In genomic region chr17:74318721-74319120, GRCm38 (mm10) we compare ENCODE assay signal across 23 mouse cellular contexts. TPM values are rescaled to one million over a fixed set of nuclear protein-coding genes. Genes with fewer than 3 reads are reported as not detected.
DNase-seq lines count a peak whose midpoint lies in the region; ATAC-seq and TF ChIP-seq lines count a peak whose summit lies in the region.
"Had no signal": no experiment of that assay in that cellular context is flagged by ENCODE, and none has a peak within 500 bp of the region (broad histone marks: within the 10 kb centered on the region; RNA-seq: fewer than 3 reads in every experiment).

No protein-coding gene starts in this region.

- no peak overlapping the region for H3K27ac ChIP-seq in gastrocnemius, adult 2 months
- H3K27ac ChIP-seq in layer of hippocampus, adult 2 months = no peak overlapping the region
- H3K27ac ChIP-seq in midbrain, postnatal 0 days (ENCODE audit: low read depth, low read length) = no peak overlapping the region
- H3K27ac ChIP-seq in midbrain, embryonic 10.5 days (replicated peaks) = no peak overlapping the region
- no peak overlapping the region for H3K27ac ChIP-seq in stomach, postnatal 0 days (replicated peaks)
- H3K27ac ChIP-seq in forebrain, embryonic 12.5 days = no peak overlapping the region
- H3K27ac ChIP-seq: embryonic facial prominence, embryonic 13.5 days; heart, embryonic 15.5 days; hindbrain, embryonic 14.5 days; limb, embryonic 12.5 days; midbrain, embryonic 12.5 days had no signal

- no peak overlapping the region for H3K4me3 ChIP-seq in gastrocnemius, adult 2 months
- H3K4me3 ChIP-seq in layer of hippocampus, adult 2 months = no peak overlapping the region
- no peak overlapping the region for H3K4me3 ChIP-seq in midbrain, postnatal 0 days (ENCODE audit: low read depth, low read length)
- no peak overlapping the region for H3K4me3 ChIP-seq in midbrain, embryonic 10.5 days
- no peak overlapping the region for H3K4me3 ChIP-seq in stomach, postnatal 0 days (ENCODE audit: low read depth, low read length)
- H3K4me3 ChIP-seq in forebrain, embryonic 12.5 days (replicated peaks) = no peak overlapping the region
- H3K4me3 ChIP-seq: embryonic facial prominence, embryonic 13.5 days; erythroblast, embryonic 14.5 days; heart, embryonic 15.5 days; limb, embryonic 12.5 days; liver, embryonic 13.5 days; midbrain, embryonic 12.5 days had no signal

- TF ChIP-seq EP300 in stomach, postnatal 0 days (optimal IDR thresholded peaks at IDR 0.05) = no peak

- H3K9me3 ChIP-seq in midbrain, postnatal 0 days (ENCODE audit: low read length) = no peaks in the 10 kb centered on the region
- no peaks in the 10 kb centered on the region for H3K9me3 ChIP-seq in midbrain, embryonic 10.5 days (replicated peaks)
- H3K9me3 ChIP-seq in stomach, postnatal 0 days (ENCODE audit: control insufficient read depth, low read length) = no peaks in the 10 kb centered on the region
- no peaks in the 10 kb centered on the region for H3K9me3 ChIP-seq in forebrain, embryonic 12.5 days
- H3K9me3 ChIP-seq: embryonic facial prominence, embryonic 13.5 days; heart, embryonic 15.5 days; limb, embryonic 12.5 days; liver, embryonic 13.5 days; midbrain, embryonic 12.5 days had no signal

- H3K27me3 ChIP-seq in midbrain, postnatal 0 days (ENCODE audit: insufficient read depth, low read length) = no peaks in the 10 kb centered on the region
- H3K27me3 ChIP-seq in midbrain, embryonic 10.5 days (ENCODE audit: low read depth, poor library complexity, severe bottlenecking) = no peaks in the 10 kb centered on the region
- H3K27me3 ChIP-seq in stomach, postnatal 0 days (ENCODE audit: control insufficient read depth, insufficient read depth, low read length) = no peaks in the 10 kb centered on the region
- H3K27me3 ChIP-seq in forebrain, embryonic 12.5 days = no peaks in the 10 kb centered on the region
- H3K27me3 ChIP-seq: embryonic facial prominence, embryonic 13.5 days; heart, embryonic 15.5 days; limb, embryonic 12.5 days; liver, embryonic 13.5 days; midbrain, embryonic 12.5 days had no signal

- no peak for DNase-seq in gastrocnemius, adult 2 months
- DNase-seq in gastrocnemius, postnatal 25 days = no peak
- no peak for DNase-seq in layer of hippocampus, adult 2 months (ENCODE audit: low spot score in 2 of 2)
- no peak for DNase-seq in layer of hippocampus, postnatal 10 days (ENCODE audit: low spot score in 2 of 2)
- DNase-seq in midbrain, postnatal 0 days (ENCODE audit: low spot score) = no peak
- DNase-seq in midbrain, embryonic 10.5 days (ENCODE audit: low spot score) = no peak
- DNase-seq in stomach, postnatal 0 days (ENCODE audit: low spot score) = no peak
- DNase-seq: adrenal gland, postnatal 25 days; B cell, adult 2 months; cerebellum, adult 11 months; cerebellum, adult 9-11 months; gastrocnemius, postnatal 36 days; heart, postnatal 36 days; liver, embryonic 13.5 days had no signal

- no peaks in the 10 kb centered on the region for H3K36me3 ChIP-seq in midbrain, postnatal 0 days (ENCODE audit: insufficient read depth, low read length)
- peaks cover 7% of the 10 kb centered on the region for H3K36me3 ChIP-seq in midbrain, embryonic 10.5 days
- H3K36me3 ChIP-seq in stomach, postnatal 0 days (ENCODE audit: control insufficient read depth, insufficient read depth, low read length) = no peaks in the 10 kb centered on the region
- H3K36me3 ChIP-seq in forebrain, embryonic 12.5 days (replicated peaks) = 0 out of 2 replicates have a peak, but pooled peaks cover 5% of the 10 kb centered on the region

- peak; percentile 2; the same call in 1 of the 2 replicates for TF ChIP-seq CTCF in gastrocnemius, adult 2 months (IDR thresholded peaks at IDR 0.05)
- peak; percentile 40 for TF ChIP-seq CTCF in layer of hippocampus, adult 2 months (conservative IDR thresholded peaks at IDR 0.05)
- 0 out of 2 replicates have a peak, but pooled peaks have one; percentile 24 for TF ChIP-seq CTCF in midbrain, postnatal 0 days (IDR thresholded peaks at IDR 0.05)
- TF ChIP-seq CTCF in stomach, postnatal 0 days (IDR thresholded peaks at IDR 0.05; ENCODE audit: low read depth) = peak; percentile 32

- 90% methylated on average over 6 of the region's 6 CpGs for WGBS in midbrain, postnatal 0 days
- WGBS in midbrain, embryonic 10.5 days = 90% methylated on average over 6 of the region's 6 CpGs
- WGBS in stomach, postnatal 0 days = 93% methylated on average over 6 of the region's 6 CpGs
- 92% methylated on average over 6 of the region's 6 CpGs for WGBS in forebrain, embryonic 12.5 days

- peaks cover 3% of the 10 kb centered on the region; the same call in 1 of the 2 replicates for H3K4me1 ChIP-seq in midbrain, postnatal 0 days (ENCODE audit: insufficient read depth, low read length)
- peaks cover 18% of the 10 kb centered on the region for H3K4me1 ChIP-seq in midbrain, embryonic 10.5 days
- H3K4me1 ChIP-seq in stomach, postnatal 0 days (replicated peaks; ENCODE audit: control insufficient read depth, insufficient read depth) = no peaks in the 10 kb centered on the region
- H3K4me1 ChIP-seq in forebrain, embryonic 12.5 days = peaks cover 15% of the 10 kb centered on the region

- no peak overlapping the region for H3K9ac ChIP-seq in midbrain, postnatal 0 days (replicated peaks; ENCODE audit: low read length, poor library complexity, severe bottlenecking)
- H3K9ac ChIP-seq in stomach, postnatal 0 days (ENCODE audit: low read length) = no peak overlapping the region
- no peak overlapping the region for H3K9ac ChIP-seq in forebrain, embryonic 12.5 days
- H3K9ac ChIP-seq: embryonic facial prominence, embryonic 13.5 days; heart, embryonic 15.5 days; hindbrain, embryonic 14.5 days; limb, embryonic 12.5 days; liver, embryonic 13.5 days; midbrain, embryonic 12.5 days had no signal

- no peak overlapping the region for H3K4me2 ChIP-seq in midbrain, postnatal 0 days (ENCODE audit: low read depth, low read length, poor library complexity, severe bottlenecking)
- no peak overlapping the region for H3K4me2 ChIP-seq in stomach, postnatal 0 days (replicated peaks; ENCODE audit: low read depth)
- H3K4me2 ChIP-seq in forebrain, embryonic 12.5 days = no peak overlapping the region
- H3K4me2 ChIP-seq: embryonic facial prominence, embryonic 13.5 days; heart, embryonic 15.5 days; hindbrain, embryonic 14.5 days; limb, embryonic 12.5 days; liver, embryonic 13.5 days; midbrain, embryonic 12.5 days had no signal

- intact Hi-C loops in gastrocnemius, adult 2 months (cut with DNase I) = no loop called here

- ATAC-seq in midbrain, postnatal 0 days (ENCODE audit: low FRiP score) = no peak
- ATAC-seq in stomach, postnatal 0 days (ENCODE audit: low FRiP score, low TSS enrichment) = no peak
- ATAC-seq in forebrain, embryonic 12.5 days (ENCODE audit: low FRiP score) = no peak
- ATAC-seq: forebrain, embryonic 16.5 days; intestine, embryonic 16.5 days had no signal

RNA-seq across cellular contexts. Expression of gene Dpy30, which starts 5.0 kb away (rescaled TPM):
- 10 to 100 TPM; 45.2 to 57.6 TPM for total RNA-seq in gastrocnemius, adult 2 months (2021)
- total RNA-seq in gastrocnemius, postnatal 25 days (2021) = 10 to 100 TPM; 47.1 to 50.6 TPM
- total RNA-seq in layer of hippocampus, adult 2 months (2021) = 10 to 100 TPM; 49.0 to 53.1 TPM
- 10 to 100 TPM; 66.8 to 72.9 TPM for total RNA-seq in layer of hippocampus, postnatal 10 days (2021)
- 64.0 and 68.0 TPM in 2 replicates for total RNA-seq in midbrain, postnatal 0 days (2014; rRNA removed)
- polyA plus RNA-seq in midbrain, postnatal 0 days (2015; fragmentation: Nextera tagmentation; extraction: Ambion mirVana) = 228 and 230 TPM in 2 replicates
- polyA plus RNA-seq in midbrain, embryonic 10.5 days (2016; fragmentation: Nextera tagmentation; extraction: Ambion mirVana) = 279 and 306 TPM in 2 replicates
- 190 and 193 TPM in 2 replicates for polyA plus RNA-seq in stomach, postnatal 0 days (2015; fragmentation: Nextera tagmentation; extraction: Ambion mirVana)
- polyA plus RNA-seq in forebrain, embryonic 12.5 days (2016; fragmentation: Nextera tagmentation; extraction: Ambion mirVana) = 252 and 269 TPM in 2 replicates

RNA-seq across cellular contexts. Expression of gene Spast, which starts 20.1 kb away (rescaled TPM):
- total RNA-seq in gastrocnemius, adult 2 months (2021) = 10 to 100 TPM; 47.5 to 47.9 TPM
- 10 to 100 TPM; 40.0 to 42.5 TPM for total RNA-seq in gastrocnemius, postnatal 25 days (2021)
- 10 to 100 TPM; 50.0 to 50.5 TPM for total RNA-seq in layer of hippocampus, adult 2 months (2021)
- total RNA-seq in layer of hippocampus, postnatal 10 days (2021) = 10 to 100 TPM; 78.8 to 81.0 TPM
- total RNA-seq in midbrain, postnatal 0 days (2014; rRNA removed) = 121 and 158 TPM in 2 replicates
- polyA plus RNA-seq in midbrain, postnatal 0 days (2015; fragmentation: Nextera tagmentation; extraction: Ambion mirVana) = 22.9 and 27.4 TPM in 2 replicates
- 12.8 and 15.2 TPM in 2 replicates for polyA plus RNA-seq in midbrain, embryonic 10.5 days (2016; fragmentation: Nextera tagmentation; extraction: Ambion mirVana)
- 10.8 and 11.6 TPM in 2 replicates for polyA plus RNA-seq in stomach, postnatal 0 days (2015; fragmentation: Nextera tagmentation; extraction: Ambion mirVana)
- 28.5 and 39.7 TPM in 2 replicates for polyA plus RNA-seq in forebrain, embryonic 12.5 days (2016; fragmentation: Nextera tagmentation; extraction: Ambion mirVana)

RNA-seq across cellular contexts. Expression of gene Memo1, which starts 23.4 kb away (rescaled TPM):
- total RNA-seq in gastrocnemius, adult 2 months (2021) = 10 to 100 TPM; 43.7 to 55.6 TPM
- total RNA-seq in gastrocnemius, postnatal 25 days (2021) = 10 to 100 TPM; 50.8 to 58.1 TPM
- total RNA-seq in layer of hippocampus, adult 2 months (2021) = 10 to 100 TPM; 50.5 to 52.3 TPM
- 10 to 100 TPM; 61.2 to 61.7 TPM for total RNA-seq in layer of hippocampus, postnatal 10 days (2021)
- 45.5 and 54.4 TPM in 2 replicates for total RNA-seq in midbrain, postnatal 0 days (2014; rRNA removed)
- polyA plus RNA-seq in midbrain, postnatal 0 days (2015; fragmentation: Nextera tagmentation; extraction: Ambion mirVana) = 36.8 and 37.5 TPM in 2 replicates
- polyA plus RNA-seq in midbrain, embryonic 10.5 days (2016; fragmentation: Nextera tagmentation; extraction: Ambion mirVana) = 92.2 and 99.8 TPM in 2 replicates
- 61.5 and 63.0 TPM in 2 replicates for polyA plus RNA-seq in stomach, postnatal 0 days (2015; fragmentation: Nextera tagmentation; extraction: Ambion mirVana)
- 71.1 and 77.4 TPM in 2 replicates for polyA plus RNA-seq in forebrain, embryonic 12.5 days (2016; fragmentation: Nextera tagmentation; extraction: Ambion mirVana)
